Mouse (Mus musculus) C2C12 (cell line): ENCODE data around the gene Gm10282. TPM values are rescaled to one million over a fixed set of nuclear protein-coding genes. Genes with fewer than 3 reads are reported as not detected.

Experiments
- H3K27me3 ChIP-seq: one replicate; pipeline ENCODE4 v1.6.1; 2011; ENCODE audit not compliant: control insufficient read depth, insufficient read depth, insufficient read length
- H3K36me3 ChIP-seq: one replicate; pipeline ENCODE4 v1.6.1; 2011; ENCODE audit not compliant: control insufficient read depth, insufficient read depth
- H3K4me3 ChIP-seq: one replicate; pipeline ENCODE4 v1.5.1; 2011; ENCODE audit warnings: mild to moderate bottlenecking, control low read depth; ENCODE audit not compliant: poor library complexity, insufficient read depth, severe bottlenecking
- H3K79me2 ChIP-seq: one replicate; pipeline ENCODE4 v1.6.1; 2011; ENCODE audit not compliant: control insufficient read depth, insufficient read depth
- H3K79me3 ChIP-seq: one replicate; pipeline ENCODE4 v1.6.1; 2011; ENCODE audit warnings: low read depth, control low read depth
- H3ac ChIP-seq: one replicate; pipeline ENCODE3; 2011; ENCODE audit warnings: low read depth; ENCODE audit not compliant: control insufficient read depth, insufficient read length
- CEBPB ChIP-seq: IDR thresholded peaks from one replicate; pipeline ENCODE4 v1.6.1; 2011; ENCODE audit warnings: low read depth, mild to moderate bottlenecking, control low read depth, moderate library complexity
- CTCF ChIP-seq: IDR thresholded peaks from one replicate; pipeline ENCODE4 v1.5.1; 2011; ENCODE audit not compliant: control insufficient read depth, insufficient read depth, insufficient read length
- FOSL1 ChIP-seq: IDR thresholded peaks from one replicate; pipeline ENCODE4 v1.8.0; 2011; ENCODE audit warnings: mild to moderate bottlenecking, low read length; ENCODE audit not compliant: poor library complexity, insufficient read depth, severe bottlenecking
- MAX ChIP-seq: IDR thresholded peaks from one replicate; pipeline ENCODE4 v1.6.1; 2011; ENCODE audit warnings: mild to moderate bottlenecking, control low read depth
- MYOD1 ChIP-seq: IDR thresholded peaks from one replicate; pipeline ENCODE4 v1.6.1; 2011; ENCODE audit warnings: low read depth; ENCODE audit not compliant: control insufficient read depth, insufficient read length
- MYOG ChIP-seq: IDR thresholded peaks from one replicate; pipeline ENCODE4 v1.6.1; 2011; ENCODE audit not compliant: control insufficient read depth, insufficient read length; ENCODE audit errors: extremely low read depth
- USF1 ChIP-seq: IDR thresholded peaks from one replicate; pipeline ENCODE4 v1.6.1; 2011; ENCODE audit warnings: low read depth, mild to moderate bottlenecking, control low read depth, moderate library complexity
- polyA plus RNA-seq: library from polyadenylated mRNA; unstranded; fragments of >200 nt; fragmentation: generic; extraction: Trizol; gene quantifications from one replicate; pipeline ENCODE4 v1.2.1, GENCODE M21; 2012; ENCODE audit warnings: missing spikeins

Gene Gm10282
- polyA plus RNA-seq, 1 experiment = 107 TPM

- peaks cover 5% of the 10 kb centered on the region for H3K27me3 ChIP-seq
- H3K79me3 ChIP-seq = no peaks in the 10 kb centered on the region
- H3K4me3 ChIP-seq = no peak overlapping the region
- H3K79me2 ChIP-seq = no peaks in the 10 kb centered on the region
- H3ac ChIP-seq = no peak overlapping the region
- no peak for TF ChIP-seq MYOD1
- TF ChIP-seq CEBPB = no peak
- TF ChIP-seq FOSL1 = no peak
- no peak for TF ChIP-seq USF1
- TF ChIP-seq MYOG = no peak
- no peak for TF ChIP-seq MAX
- H3K36me3 ChIP-seq = no peaks in the 10 kb centered on the region
These were observed 43.6 kb downstream of the Gm10282 start for GRCm38 (mm10) chr8:72261431-72261830.

GRCm38 (mm10) chr8:72261019-72261418 is 44.0 kb downstream of the Gm10282 start:
- Histone ChIP-seq H3K4me3 (no peak overlapping the region), H3K27me3 (peaks cover 5% of the 10 kb centered on the region), H3K36me3 (no peaks in the 10 kb centered on the region), H3ac (no peak overlapping the region), H3K79me2 (no peaks in the 10 kb centered on the region), H3K79me3 (no peaks in the 10 kb centered on the region)
- TF ChIP-seq USF1 (no peak), MYOD1 (no peak), CEBPB (no peak)

GRCm38 (mm10) chr8:72260585-72260984 is 44.5 kb downstream of the Gm10282 start:
- Histone ChIP-seq H3K27me3 (peaks cover 5% of the 10 kb centered on the region), H3K79me3 (no peaks in the 10 kb centered on the region), H3ac (no peak overlapping the region), H3K36me3 (peaks cover 3% of the 10 kb centered on the region), H3K79me2 (no peaks in the 10 kb centered on the region), H3K4me3 (no peak overlapping the region)
- TF ChIP-seq CTCF (no peak), MYOD1 (no peak), CEBPB (no peak), MYOG (no peak), MAX (no peak), FOSL1 (no peak), USF1 (no peak)

- TF ChIP-seq MYOG (no peak), MAX (no peak), FOSL1 (no peak), CEBPB (no peak), USF1 (no peak), MYOD1 (no peak), CTCF (no peak)
- no peak overlapping the region for H3K4me3 ChIP-seq
These were observed 45.2 kb downstream of the Gm10282 start for GRCm38 (mm10) chr8:72259862-72260261.

GRCm38 (mm10) chr8:72257902-72258238 is 47.2 kb downstream of the Gm10282 start:
- TF ChIP-seq MYOG = no peak
- TF ChIP-seq MAX = no peak
- no peak for TF ChIP-seq CTCF
- no peak for TF ChIP-seq MYOD1
- no peak for TF ChIP-seq CEBPB
- TF ChIP-seq USF1 = no peak
- TF ChIP-seq FOSL1 = no peak
- Histone ChIP-seq H3K79me2 (no peaks in the 10 kb centered on the region), H3K79me3 (no peaks in the 10 kb centered on the region), H3ac (no peak overlapping the region), H3K36me3 (peaks cover 19% of the 10 kb centered on the region), H3K27me3 (no peaks in the 10 kb centered on the region), H3K4me3 (no peak overlapping the region)

More at GRCm38 (mm10) chr8:72259862-72260261, 45.2 kb downstream of the Gm10282 start:
- H3K27me3 ChIP-seq = peaks cover 5% of the 10 kb centered on the region
- H3K79me3 ChIP-seq = no peaks in the 10 kb centered on the region
- peaks cover 7% of the 10 kb centered on the region for H3K36me3 ChIP-seq
- H3ac ChIP-seq = no peak overlapping the region
- no peaks in the 10 kb centered on the region for H3K79me2 ChIP-seq

- H3K79me2 ChIP-seq = no peaks in the 10 kb centered on the region
These were observed 47.7 kb downstream of the Gm10282 start for GRCm38 (mm10) chr8:72257171-72257901.

More at GRCm38 (mm10) chr8:72257171-72257901, 47.7 kb downstream of the Gm10282 start:
- Histone ChIP-seq H3K79me3 (no peaks in the 10 kb centered on the region), H3ac (no peak overlapping the region), H3K27me3 (no peaks in the 10 kb centered on the region), H3K36me3 (peaks cover 23% of the 10 kb centered on the region), H3K4me3 (no peak overlapping the region)
- TF ChIP-seq FOSL1 (no peak), MAX (no peak), CEBPB (no peak), CTCF (no peak), MYOG (no peak), MYOD1 (no peak), USF1 (no peak)

Other genes with a start within 250 kb of the Gm10282 start
- not detected for gene Olfr373, start 222.1 kb downstream of the Gm10282 start, polyA plus RNA-seq
- 0.01 TPM for gene Olfr374, start 198.2 kb downstream of the Gm10282 start, polyA plus RNA-seq
- gene Tpm4, start 170.3 kb downstream of the Gm10282 start, polyA plus RNA-seq = 434 TPM
- 122 TPM for gene Rab8a, start 144.1 kb downstream of the Gm10282 start, polyA plus RNA-seq
- gene Hsh2d, start 115.6 kb downstream of the Gm10282 start, polyA plus RNA-seq = 0.04 TPM
- not detected for gene Cib3, start 92.4 kb downstream of the Gm10282 start, polyA plus RNA-seq
- not detected for gene Gm11034, start 91.6 kb downstream of the Gm10282 start, polyA plus RNA-seq
- gene Fam32a, start 85.5 kb downstream of the Gm10282 start, polyA plus RNA-seq = 40.7 TPM
- 77.7 TPM for gene Ap1m1, start 65.2 kb downstream of the Gm10282 start, polyA plus RNA-seq
- 9.9 TPM for gene Klf2, start 13.8 kb upstream of the Gm10282 start, polyA plus RNA-seq
- gene Eps15l1, start 116.2 kb upstream of the Gm10282 start, polyA plus RNA-seq = 29.4 TPM
- 1.6 TPM for gene Calr3, start 138.6 kb upstream of the Gm10282 start, polyA plus RNA-seq
- gene 1700030K09Rik, start 138.6 kb upstream of the Gm10282 start, polyA plus RNA-seq = 5.9 TPM
- gene Cherp, start 170.0 kb upstream of the Gm10282 start, polyA plus RNA-seq = 56.9 TPM
- gene Slc35e1, start 187.4 kb upstream of the Gm10282 start, polyA plus RNA-seq = 27.5 TPM
- gene Med26, start 243.0 kb upstream of the Gm10282 start, polyA plus RNA-seq = 7.8 TPM